Mouse (Mus musculus) cerebellum, adult 2 months (tissue): ENCODE data around the gene H2al1c.
"Not testable (repeated sequence)": the region's sequence is repeated elsewhere in the genome, so short reads cannot be mapped to it uniquely, and the experiment has no call there.

ENCODE experiments used
- CTCF ChIP-seq: fragments of 200-500 bp; IDR thresholded peaks from 2 replicates; pipeline ENCODE4 v1.5.1; 2011; ENCODE audit warnings: low read depth, mild to moderate bottlenecking, control low read depth, low read length, moderate library complexity, borderline replicate concordance; ENCODE audit not compliant: insufficient read depth
- POLR2A ChIP-seq: fragments of 200-500 bp; IDR thresholded peaks from 2 replicates; pipeline ENCODE4 v1.6.1; 2011; ENCODE audit warnings: low read length, control low read depth, borderline replicate concordance; ENCODE audit not compliant: insufficient read depth

- TF ChIP-seq CTCF, POLR2A: not testable (repeated sequence)
These were observed 6.5 kb upstream of the H2al1c start, which contains the start of gene H2al1a for GRCm38 (mm10) chrX:11298957-11299356.
